ENCODE assay signal across 24 mouse cellular contexts in genomic region chr5:143593563-143594146, GRCm38 (mm10). TPM values are rescaled to one million over a fixed set of nuclear protein-coding genes. Genes with fewer than 3 reads are reported as not detected.
DNase-seq lines count a peak whose midpoint lies in the region; ATAC-seq lines count a peak whose summit lies in the region.
"Had no signal": no experiment of that assay in that cellular context is flagged by ENCODE, and none has a peak within 500 bp of the region (broad histone marks: within the 10 kb centered on the region; RNA-seq: fewer than 3 reads in every experiment).

No protein-coding gene starts in this region.

- 67% methylated on average over 11 of the region's 11 CpGs for WGBS in heart, embryonic 12.5 days
- WGBS in hindbrain, embryonic 14.5 days, result 94% methylated on average over 11 of the region's 11 CpGs

- peaks cover 10% of the 10 kb centered on the region for H3K9me3 ChIP-seq in heart, embryonic 12.5 days (replicated peaks)
- H3K9me3 ChIP-seq in hindbrain, embryonic 14.5 days (ENCODE audit: control insufficient read depth, low read length), result peaks cover 7% of the 10 kb centered on the region; the same call in 1 of the 2 replicates
- H3K9me3 ChIP-seq: embryonic facial prominence, embryonic 15.5 days; forebrain, embryonic 15.5 days; hindbrain, embryonic 10.5 days; limb, embryonic 15.5 days; neural tube, embryonic 12.5 days had no signal

- no peak overlapping the region for H3K9ac ChIP-seq in heart, embryonic 12.5 days
- no peak overlapping the region for H3K9ac ChIP-seq in hindbrain, embryonic 14.5 days
- H3K9ac ChIP-seq: embryonic facial prominence, embryonic 15.5 days; forebrain, embryonic 15.5 days; limb, embryonic 15.5 days; liver, embryonic 15.5 days; midbrain, embryonic 13.5 days; neural tube, embryonic 12.5 days had no signal

- peaks cover 31% of the 10 kb centered on the region for H3K4me1 ChIP-seq in heart, embryonic 12.5 days (replicated peaks)
- no peaks in the 10 kb centered on the region for H3K4me1 ChIP-seq in hindbrain, embryonic 14.5 days (replicated peaks; ENCODE audit: control insufficient read depth, insufficient read depth, low read length)
- H3K4me1 ChIP-seq: liver, embryonic 15.5 days had no signal

- no peak overlapping the region for H3K4me2 ChIP-seq in heart, embryonic 12.5 days
- no peak overlapping the region for H3K4me2 ChIP-seq in hindbrain, embryonic 14.5 days (replicated peaks)
- H3K4me2 ChIP-seq: embryonic facial prominence, embryonic 15.5 days; forebrain, embryonic 15.5 days; limb, embryonic 15.5 days; liver, embryonic 15.5 days; midbrain, embryonic 13.5 days; neural tube, embryonic 12.5 days had no signal

- peak; percentile 23 for DNase-seq in adrenal gland, postnatal 14 days
- no peak for DNase-seq in adrenal gland, postnatal 36 days
- no peak for DNase-seq in heart, adult 9 months (ENCODE audit: low spot score in 2 of 2)
- peak; percentile 30 for DNase-seq in lung, postnatal 36 days
- no peak for DNase-seq in lung, adult 18-20 months
- no peak for DNase-seq in hindbrain, embryonic 14.5 days (ENCODE audit: low spot score)
- DNase-seq in layer of hippocampus, adult 9-10 months (ENCODE audit: low spot score), result no peak
- DNase-seq: cerebellum, adult 11 months; cerebellum, adult 9-11 months; kidney, postnatal 4 days; layer of hippocampus, adult 9-11 months; left cerebral cortex, postnatal 4 days; right cerebral cortex, postnatal 14 days had no signal

- no peaks in the 10 kb centered on the region for H3K36me3 ChIP-seq in heart, embryonic 12.5 days
- H3K36me3 ChIP-seq in hindbrain, embryonic 14.5 days (replicated peaks; ENCODE audit: control insufficient read depth, insufficient read depth), result no peaks in the 10 kb centered on the region
- H3K36me3 ChIP-seq: embryonic facial prominence, embryonic 15.5 days; forebrain, embryonic 15.5 days; hindbrain, embryonic 10.5 days; limb, embryonic 15.5 days; liver, embryonic 15.5 days; midbrain, embryonic 13.5 days; neural tube, embryonic 12.5 days had no signal

- no peak for ATAC-seq in heart, embryonic 12.5 days (ENCODE audit: insufficient number of reproducible peaks, low FRiP score)
- ATAC-seq in hindbrain, embryonic 14.5 days (ENCODE audit: low FRiP score), result no peak
- ATAC-seq: forebrain, embryonic 15.5 days; hindbrain, postnatal 0 days; intestine, embryonic 16.5 days; midbrain, embryonic 13.5 days had no signal

- H3K4me3 ChIP-seq in heart, embryonic 12.5 days, result no peak overlapping the region
- H3K4me3 ChIP-seq in hindbrain, embryonic 14.5 days (replicated peaks; ENCODE audit: low read length), result no peak overlapping the region
- H3K4me3 ChIP-seq: embryonic facial prominence, embryonic 15.5 days; forebrain, embryonic 15.5 days; hindbrain, embryonic 10.5 days; limb, embryonic 15.5 days; liver, embryonic 15.5 days; megakaryocyte, embryonic 14.5 days; midbrain, embryonic 13.5 days; neural tube, embryonic 12.5 days had no signal

- no peaks in the 10 kb centered on the region for H3K27me3 ChIP-seq in heart, embryonic 12.5 days (replicated peaks)
- H3K27me3 ChIP-seq in hindbrain, embryonic 14.5 days (ENCODE audit: control insufficient read depth, insufficient read depth, low read length), result no peaks in the 10 kb centered on the region
- H3K27me3 ChIP-seq: embryonic facial prominence, embryonic 15.5 days; forebrain, embryonic 15.5 days; limb, embryonic 15.5 days; liver, embryonic 15.5 days; midbrain, embryonic 13.5 days; neural tube, embryonic 12.5 days had no signal

- peak overlapping the region; percentile 66 for H3K27ac ChIP-seq in heart, embryonic 12.5 days (ENCODE audit: poor library complexity, severe bottlenecking)
- no peak overlapping the region for H3K27ac ChIP-seq in hindbrain, embryonic 14.5 days
- H3K27ac ChIP-seq: forebrain, embryonic 15.5 days; hindbrain, embryonic 10.5 days; hindbrain, postnatal 0 days; liver, embryonic 15.5 days; midbrain, embryonic 13.5 days; neural tube, embryonic 12.5 days had no signal

RNA-seq across cellular contexts. Expression of gene Cyth3, which starts 28.6 kb away (rescaled TPM):
- total RNA-seq in adrenal gland, postnatal 14 days (2021), result 139 and 144 TPM in 2 replicates
- 100 to 1,000 TPM; 120 to 180 TPM for total RNA-seq in adrenal gland, postnatal 36 days (2021)
- polyA plus RNA-seq in heart, embryonic 12.5 days (2016; fragmentation: Nextera tagmentation; extraction: Ambion mirVana), result 41.8 and 41.9 TPM in 2 replicates
- 39.9 and 40.9 TPM in 2 replicates for polyA plus RNA-seq in hindbrain, embryonic 14.5 days (2014; fragmentation: Nextera tagmentation; extraction: Ambion mirVana)

Comparison
In these comparisons a context has a peak if more than half of its experiments do, and no peak if none do; other contexts are left out.
1. DNase-seq: peak in adrenal gland, postnatal 14 days (single experiment) and lung, postnatal 36 days (single experiment); none in adrenal gland, postnatal 36 days (0 of 2), heart, adult 9 months (0 of 2), lung, adult 18-20 months (0 of 2), hindbrain, embryonic 14.5 days (single experiment) and layer of hippocampus, adult 9-10 months (single experiment).